Comparison of ENCODE assay signal across 15 mouse cellular contexts in the genomic region with DNA sequence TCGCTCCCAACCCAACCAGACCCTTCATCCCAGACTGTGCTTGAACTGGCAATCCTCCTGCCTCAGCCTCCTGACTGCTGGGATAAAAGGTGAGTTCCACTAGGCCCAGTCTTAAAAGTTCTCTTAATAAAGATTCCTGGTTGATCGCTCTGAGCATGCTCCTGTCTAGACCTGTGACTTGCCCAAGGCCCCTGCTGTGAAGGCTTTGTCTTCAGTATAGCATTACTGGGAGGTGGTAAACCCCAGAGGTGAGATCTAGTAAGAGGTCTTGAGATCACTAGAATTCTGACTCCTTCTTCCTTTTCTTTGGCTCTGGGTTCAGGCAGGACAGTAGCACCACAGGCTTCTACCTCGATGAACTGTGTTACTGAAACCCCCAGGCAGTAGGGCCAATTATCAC. TPM values are rescaled to one million over a fixed set of nuclear protein-coding genes. Genes with fewer than 3 reads are reported as not detected.
DNase-seq lines count a peak whose midpoint lies in the region.
"Had no signal": no experiment of that assay in that cellular context is flagged by ENCODE, and none has a peak within 500 bp of the region (broad histone marks: within the 10 kb centered on the region; RNA-seq: fewer than 3 reads in every experiment).

No protein-coding gene starts in this region.

- peak; percentile 25 for DNase-seq in heart, adult 11 months
- no peak for DNase-seq in heart, adult 18-20 months
- peak; percentile 71 for DNase-seq in R1 (ENCODE audit: low read depth, low spot score)
- no peak for DNase-seq in kidney, postnatal 4 days
- DNase-seq in urinary bladder, postnatal 25 days (ENCODE audit: low spot score) = no peak
- DNase-seq: adrenal gland, adult 8-10 months; adrenal gland, postnatal 14 days; adrenal gland, postnatal 36 days; B cell, adult 2 months; cerebellum, adult 11-12 months; cerebellum, adult 2 months; cerebellum, adult 9-10 months; cerebellum, postnatal 10 days; cerebellum, postnatal 25 days; forebrain, postnatal 0 days had no signal

RNA-seq across cellular contexts. Expression of gene Cacnb4, which starts 50.4 kb away (rescaled TPM):
- total RNA-seq in heart, adult 18-20 months (2021) = under 1 TPM; 0.27 to 0.28 TPM

Comparison
In these comparisons a context has a peak if more than half of its experiments do, and no peak if none do; other contexts are left out.
1. DNase-seq: peak in heart, adult 11 months (single experiment) and R1 (single experiment); none in heart, adult 18-20 months (0 of 2), kidney, postnatal 4 days (0 of 2) and urinary bladder, postnatal 25 days (single experiment).